11 mouse cellular contexts compared by ENCODE assay signal in the genomic region with DNA sequence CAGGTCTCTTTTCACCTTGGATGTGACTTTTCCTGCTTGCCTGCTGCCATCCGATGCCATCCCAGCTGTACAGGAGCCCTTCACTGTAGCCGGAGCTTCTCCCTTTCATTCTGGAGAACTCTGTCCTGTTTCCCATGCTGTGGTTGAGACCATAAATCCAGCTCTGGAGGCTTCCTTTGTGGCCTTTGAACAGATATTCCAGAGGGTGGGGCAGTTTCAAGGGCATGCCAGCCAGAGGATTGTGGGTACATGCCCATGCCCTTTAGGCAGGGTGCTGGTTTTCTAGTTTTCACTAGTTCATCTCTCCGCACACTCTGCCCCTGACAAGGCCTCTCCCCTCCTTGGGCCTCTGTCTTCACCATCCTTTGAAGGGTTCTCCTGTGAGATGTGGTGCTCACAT. TPM values are rescaled to one million over a fixed set of nuclear protein-coding genes. Genes with fewer than 3 reads are reported as not detected.
A peak's percentile ranks its signal among the peaks of the same experiment; 100 is the strongest.
DNase-seq lines count a peak whose midpoint lies in the region; ATAC-seq lines count a peak whose summit lies in the region.
"Had no signal": no experiment of that assay in that cellular context is flagged by ENCODE, and none has a peak within 500 bp of the region (broad histone marks: within the 10 kb centered on the region; RNA-seq: fewer than 3 reads in every experiment).

No protein-coding gene starts in this region.

- 65% methylated on average over 3 of the region's 3 CpGs for WGBS in embryonic facial prominence, embryonic 15.5 days

- DNase-seq in adrenal gland, postnatal 10 days = peak; percentile 57
- no peak for DNase-seq in adrenal gland, postnatal 4 days (ENCODE audit: low spot score in 2 of 2)
- DNase-seq in kidney, adult 11 months = peak; percentile 65
- DNase-seq in kidney, postnatal 10 days = no peak
- peak; percentile 58 to 67 for DNase-seq in kidney, postnatal 36 days
- DNase-seq in c-Kit-positive CD71-positive TER-119-positive erythroid progenitor cells, embryonic 14.5 days (ENCODE audit: low spot score) = no peak
- no peak for DNase-seq in right cerebral cortex, adult 18-20 months

- H3K4me2 ChIP-seq in embryonic facial prominence, embryonic 15.5 days (replicated peaks) = no peak overlapping the region

- H3K27me3 ChIP-seq in embryonic facial prominence, embryonic 15.5 days = no peaks in the 10 kb centered on the region
- H3K27me3 ChIP-seq: embryonic facial prominence, embryonic 12.5 days had no signal

- no peak overlapping the region for H3K4me3 ChIP-seq in embryonic facial prominence, embryonic 15.5 days (replicated peaks)
- H3K4me3 ChIP-seq: embryonic facial prominence, embryonic 12.5 days; megakaryocyte, embryonic 14.5 days had no signal

- peaks cover 17% of the 10 kb centered on the region for H3K4me1 ChIP-seq in embryonic facial prominence, embryonic 15.5 days

- H3K9me3 ChIP-seq in embryonic facial prominence, embryonic 15.5 days (replicated peaks) = no peaks in the 10 kb centered on the region
- H3K9me3 ChIP-seq: embryonic facial prominence, embryonic 12.5 days; megakaryocyte, embryonic 14.5 days had no signal

- ATAC-seq in embryonic facial prominence, embryonic 15.5 days (ENCODE audit: insufficient number of reproducible peaks, low FRiP score, low TSS enrichment, low read depth) = no peak

- no peak overlapping the region for H3K9ac ChIP-seq in embryonic facial prominence, embryonic 15.5 days
- H3K9ac ChIP-seq: embryonic facial prominence, embryonic 12.5 days had no signal

- H3K27ac ChIP-seq in embryonic facial prominence, embryonic 15.5 days (replicated peaks) = peak overlapping the region; percentile 1; the same call in 1 of the 2 replicates
- H3K27ac ChIP-seq: embryonic facial prominence, embryonic 12.5 days had no signal

- H3K36me3 ChIP-seq in embryonic facial prominence, embryonic 15.5 days = peaks cover 37% of the 10 kb centered on the region

RNA-seq across cellular contexts. Expression of a gene that starts 1.4 kb away (rescaled TPM):
- 100 to 1,000 TPM; 260 to 277 TPM for total RNA-seq in adrenal gland, postnatal 10 days (2021)
- total RNA-seq in adrenal gland, postnatal 4 days (2021) = 100 to 1,000 TPM; 105 to 109 TPM
- polyA plus RNA-seq in embryonic facial prominence, embryonic 15.5 days (2015; fragmentation: Nextera tagmentation; extraction: Ambion mirVana) = 30.7 and 32.7 TPM in 2 replicates

RNA-seq across cellular contexts. Expression of a gene that starts 13.2 kb away (rescaled TPM):
- 10 to 100 TPM; 29.7 to 41.0 TPM for total RNA-seq in adrenal gland, postnatal 10 days (2021)
- 10 to 100 TPM; 69.9 to 71.5 TPM for total RNA-seq in adrenal gland, postnatal 4 days (2021)
- 12.0 and 12.6 TPM in 2 replicates for polyA plus RNA-seq in embryonic facial prominence, embryonic 15.5 days (2015; fragmentation: Nextera tagmentation; extraction: Ambion mirVana)
- total RNA-seq: neutrophil, adult 5-6 weeks had no signal

RNA-seq across cellular contexts. Expression of a gene that starts 16.1 kb away (rescaled TPM):
- 100 to 1,000 TPM; 231 to 234 TPM for total RNA-seq in adrenal gland, postnatal 10 days (2021)
- 100 to 1,000 TPM; 193 to 221 TPM for total RNA-seq in adrenal gland, postnatal 4 days (2021)
- 440 and 475 TPM in 2 replicates for polyA plus RNA-seq in embryonic facial prominence, embryonic 15.5 days (2015; fragmentation: Nextera tagmentation; extraction: Ambion mirVana)

RNA-seq across cellular contexts. Expression of a gene that starts 23.8 kb away (rescaled TPM):
- total RNA-seq in adrenal gland, postnatal 10 days (2021) = 10 to 100 TPM; 36.1 to 48.2 TPM
- total RNA-seq in adrenal gland, postnatal 4 days (2021) = 10 to 100 TPM; 49.0 to 59.7 TPM
- 2.6 and 3.2 TPM in 2 replicates for polyA plus RNA-seq in embryonic facial prominence, embryonic 15.5 days (2015; fragmentation: Nextera tagmentation; extraction: Ambion mirVana)

RNA-seq across cellular contexts. Expression of a gene that starts 57.4 kb away (rescaled TPM):
- 10 to 100 TPM; 27.3 to 33.3 TPM for total RNA-seq in adrenal gland, postnatal 10 days (2021)
- total RNA-seq in adrenal gland, postnatal 4 days (2021) = 10 to 100 TPM; 36.0 to 39.1 TPM
- 1.7 and 2.0 TPM in 2 replicates for polyA plus RNA-seq in embryonic facial prominence, embryonic 15.5 days (2015; fragmentation: Nextera tagmentation; extraction: Ambion mirVana)

Comparison
In these comparisons a context has a peak if more than half of its experiments do, and no peak if none do; other contexts are left out.
1. DNase-seq: peak in adrenal gland, postnatal 10 days (single experiment), kidney, adult 11 months (single experiment) and kidney, postnatal 36 days (2 of 2); none in adrenal gland, postnatal 4 days (0 of 2), kidney, postnatal 10 days (single experiment), c-Kit-positive CD71-positive TER-119-positive erythroid progenitor cells, embryonic 14.5 days (single experiment) and right cerebral cortex, adult 18-20 months (single experiment).